Comparison of ENCODE assay signal across 8 mouse cellular contexts in genomic region chr19:53038435-53038938, GRCm38 (mm10). TPM values are rescaled to one million over a fixed set of nuclear protein-coding genes. Genes with fewer than 3 reads are reported as not detected.
A peak's percentile ranks its signal among the peaks of the same experiment; 100 is the strongest.
DNase-seq lines count a peak whose midpoint lies in the region; ATAC-seq and TF ChIP-seq lines count a peak whose summit lies in the region.

No protein-coding gene starts in this region.

- no peaks in the 10 kb centered on the region for H3K9me3 ChIP-seq in heart, embryonic 15.5 days (replicated peaks)
- H3K9me3 ChIP-seq in liver, embryonic 14.5 days (ENCODE audit: control insufficient read depth, low read length), result no peaks in the 10 kb centered on the region
- no peaks in the 10 kb centered on the region for H3K9me3 ChIP-seq in neural tube, embryonic 11.5 days (ENCODE audit: control insufficient read depth, low read length)
- H3K9me3 ChIP-seq in stomach, postnatal 0 days (ENCODE audit: control insufficient read depth, low read length), result no peaks in the 10 kb centered on the region

- WGBS in heart, embryonic 15.5 days, result under 1% methylated on average over 39 of the region's 39 CpGs
- 1% methylated on average over 39 of the region's 39 CpGs for WGBS in liver, embryonic 14.5 days (ENCODE audit: insufficient replicate concordance)
- WGBS in neural tube, embryonic 11.5 days, result under 1% methylated on average over 38 of the region's 39 CpGs
- WGBS in stomach, postnatal 0 days, result under 1% methylated on average over 38 of the region's 39 CpGs

- H3K36me3 ChIP-seq in heart, embryonic 15.5 days, result no peaks in the 10 kb centered on the region
- H3K36me3 ChIP-seq in liver, embryonic 14.5 days (replicated peaks; ENCODE audit: control insufficient read depth, insufficient read depth, low read depth), result no peaks in the 10 kb centered on the region
- H3K36me3 ChIP-seq in neural tube, embryonic 11.5 days (ENCODE audit: control insufficient read depth, insufficient read depth, low read length), result no peaks in the 10 kb centered on the region
- no peaks in the 10 kb centered on the region for H3K36me3 ChIP-seq in stomach, postnatal 0 days (ENCODE audit: control insufficient read depth, insufficient read depth, low read length)

- peak overlapping the region; percentile 89 for H3K4me3 ChIP-seq in brown adipose tissue, adult 24 weeks (ENCODE audit: insufficient read depth, low read depth, low read length)
- peak overlapping the region; percentile 93 for H3K4me3 ChIP-seq in heart, embryonic 15.5 days
- peak overlapping the region; percentile 83 to 95 for H3K4me3 ChIP-seq in liver, embryonic 14.5 days (ENCODE audit: insufficient read depth in 1 of 2, low read depth in 2 of 2, low read length in 2 of 2)
- H3K4me3 ChIP-seq in neural tube, embryonic 11.5 days (ENCODE audit: low read depth, low read length), result peak overlapping the region; percentile 90
- peak overlapping the region; percentile 96 for H3K4me3 ChIP-seq in stomach, postnatal 0 days (ENCODE audit: low read depth, low read length)

- H3K27ac ChIP-seq in brown adipose tissue, adult 24 weeks (replicated peaks; ENCODE audit: low read depth, low read length), result peak overlapping the region; percentile 73
- H3K27ac ChIP-seq in heart, embryonic 15.5 days, result peak overlapping the region; percentile 90
- H3K27ac ChIP-seq in liver, embryonic 14.5 days, result peak overlapping the region; percentile 59
- peak overlapping the region; percentile 84 for H3K27ac ChIP-seq in neural tube, embryonic 11.5 days (ENCODE audit: low read depth, low read length)
- H3K27ac ChIP-seq in stomach, postnatal 0 days (replicated peaks), result peak overlapping the region; percentile 97

- peak overlapping the region; percentile 80 for H3K4me2 ChIP-seq in heart, embryonic 15.5 days
- H3K4me2 ChIP-seq in liver, embryonic 14.5 days (ENCODE audit: low read depth), result peak overlapping the region; percentile 85
- peak overlapping the region; percentile 74 for H3K4me2 ChIP-seq in neural tube, embryonic 11.5 days (ENCODE audit: low read depth)
- peak overlapping the region; percentile 69 for H3K4me2 ChIP-seq in stomach, postnatal 0 days (replicated peaks; ENCODE audit: low read depth)

- DNase-seq in CD4-positive, CD25-positive, alpha-beta regulatory T cell, adult 2 months (ENCODE audit: low read depth, low spot score), result peak; percentile 95
- peak; percentile 95 for DNase-seq in fibroblast of lung, adult 2 months (ENCODE audit: low read depth)
- peak; percentile 99 for DNase-seq in kidney, postnatal 25 days
- peak; percentile 92 to 96 (median 93) for DNase-seq in liver, embryonic 14.5 days (ENCODE audit: low read depth in 3 of 3, low spot score in 3 of 3)
- DNase-seq in neural tube, embryonic 11.5 days (ENCODE audit: low spot score), result peak; percentile 99
- peak; percentile 99 for DNase-seq in stomach, postnatal 0 days (ENCODE audit: low spot score)

- peak; percentile 98 for ATAC-seq in heart, embryonic 15.5 days (replicated peaks; ENCODE audit: insufficient number of reproducible peaks, insufficient read depth, low FRiP score, low read depth)
- peak; percentile 98 for ATAC-seq in liver, embryonic 14.5 days (ENCODE audit: insufficient read depth)
- peak; percentile 98 for ATAC-seq in neural tube, embryonic 11.5 days (ENCODE audit: insufficient read depth, low FRiP score, low TSS enrichment)
- ATAC-seq in stomach, postnatal 0 days (ENCODE audit: low FRiP score, low TSS enrichment), result peak; percentile 97

- H3K27me3 ChIP-seq in heart, embryonic 15.5 days, result no peaks in the 10 kb centered on the region
- H3K27me3 ChIP-seq in liver, embryonic 14.5 days (ENCODE audit: control insufficient read depth, insufficient read depth, low read length), result no peaks in the 10 kb centered on the region
- no peaks in the 10 kb centered on the region for H3K27me3 ChIP-seq in neural tube, embryonic 11.5 days (ENCODE audit: control insufficient read depth, insufficient read depth, low read length)
- no peaks in the 10 kb centered on the region for H3K27me3 ChIP-seq in stomach, postnatal 0 days (ENCODE audit: control insufficient read depth, insufficient read depth, low read length)

- no peak for TF ChIP-seq EP300 in liver, embryonic 14.5 days (IDR thresholded peaks at IDR 0.05; ENCODE audit: low read depth)
- no peak for TF ChIP-seq EP300 in stomach, postnatal 0 days (optimal IDR thresholded peaks at IDR 0.05)

- TF ChIP-seq CTCF in liver, embryonic 14.5 days (IDR thresholded peaks at IDR 0.05; ENCODE audit: low read depth), result no peak
- TF ChIP-seq CTCF in stomach, postnatal 0 days (IDR thresholded peaks at IDR 0.05; ENCODE audit: low read depth), result no peak

- peaks cover 2% of the 10 kb centered on the region; the same call in 1 of the 2 replicates for H3K4me1 ChIP-seq in brown adipose tissue, adult 24 weeks (ENCODE audit: control insufficient read depth, insufficient read depth, insufficient read length, low read length)
- H3K4me1 ChIP-seq in heart, embryonic 15.5 days (replicated peaks), result peaks cover 34% of the 10 kb centered on the region
- peaks cover 23 to 34% of the 10 kb centered on the region in 2 experiments for H3K4me1 ChIP-seq in liver, embryonic 14.5 days (replicated peaks; ENCODE audit: control insufficient read depth in 2 of 2, insufficient read depth in 2 of 2, low read length in 1 of 2)
- peaks cover 6% of the 10 kb centered on the region for H3K4me1 ChIP-seq in neural tube, embryonic 11.5 days (ENCODE audit: control insufficient read depth, insufficient read depth, low read length)
- H3K4me1 ChIP-seq in stomach, postnatal 0 days (replicated peaks; ENCODE audit: control insufficient read depth, insufficient read depth), result 0 out of 2 replicates have a peak, but pooled peaks cover 5% of the 10 kb centered on the region

- H3K9ac ChIP-seq in heart, embryonic 15.5 days, result peak overlapping the region; percentile 98
- peak overlapping the region; percentile 97 for H3K9ac ChIP-seq in liver, embryonic 14.5 days (replicated peaks)
- H3K9ac ChIP-seq in neural tube, embryonic 11.5 days (ENCODE audit: low read length), result peak overlapping the region; percentile 94
- peak overlapping the region; percentile 98 for H3K9ac ChIP-seq in stomach, postnatal 0 days (ENCODE audit: low read length)

RNA-seq across cellular contexts. Expression of gene Xpnpep1, which starts 1.5 kb away (rescaled TPM):
- polyA plus RNA-seq in brown adipose tissue, adult 24 weeks (2012; ENCODE audit: insufficient read depth, insufficient read length, missing spikeins), result 44.5 and 47.0 TPM in 2 replicates
- polyA plus RNA-seq in heart, embryonic 15.5 days (2015; fragmentation: Nextera tagmentation; extraction: Ambion mirVana), result 128 and 135 TPM in 2 replicates
- 47.4 and 51.9 TPM in 2 replicates for polyA plus RNA-seq in liver, embryonic 14.5 days (2012; rRNA removed)
- 93.9 and 95.1 TPM in 2 replicates for polyA plus RNA-seq in liver, embryonic 14.5 days (2014; fragmentation: Nextera tagmentation; extraction: Ambion mirVana)
- polyA plus RNA-seq in neural tube, embryonic 11.5 days (2014; fragmentation: Nextera tagmentation; extraction: Ambion mirVana), result 168 and 170 TPM in 2 replicates
- 106 and 111 TPM in 2 replicates for polyA plus RNA-seq in stomach, postnatal 0 days (2015; fragmentation: Nextera tagmentation; extraction: Ambion mirVana)

Comparison
In these comparisons a context has a peak if more than half of its experiments do, and no peak if none do; other contexts are left out.
1. Peak in every context shown above with its lines: DNase-seq, ATAC-seq, H3K4me3 ChIP-seq and H3K27ac ChIP-seq.